Mouse (Mus musculus): ENCODE data around the gene Col23a1. TPM values are rescaled to one million over a fixed set of nuclear protein-coding genes. Genes with fewer than 3 reads are reported as not detected.
"Not testable (repeated sequence)": the region's sequence is repeated elsewhere in the genome, so short reads cannot be mapped to it uniquely, and the experiment has no call there.

Col23a1 gene
- total RNA-seq, 2 experiments from 2014 or later, result 9.0 to 9.9 TPM

GRCm38 (mm10) chr11:51584431-51585248 lies 294.9 kb downstream of the Col23a1 start, which contains the start of gene Phykpl:
Gene Phykpl (plus strand): TSS chr11:51584757.
- DNase-seq (ENCODE audit: low spot score in 2 of 2), result peak; percentile 92 to 94

- DNase-seq (ENCODE audit: low spot score in 2 of 2), result no peak
These were observed 296.0 kb downstream of the Col23a1 start for GRCm38 (mm10) chr11:51585608-51586252.

GRCm38 (mm10) chr11:51586411-51586810 lies 296.7 kb downstream of the Col23a1 start:
- DNase-seq (ENCODE audit: low spot score in 2 of 2), result no peak

- no peak for DNase-seq (ENCODE audit: low spot score in 2 of 2)
These were observed 297.3 kb downstream of the Col23a1 start for GRCm38 (mm10) chr11:51587059-51587458.

GRCm38 (mm10) chr11:51588833-51589232 lies 299.1 kb downstream of the Col23a1 start:
- DNase-seq (ENCODE audit: low spot score in 2 of 2), result no peak

- DNase-seq (ENCODE audit: low spot score in 2 of 2), result no peak
These were observed 300.3 kb downstream of the Col23a1 start for GRCm38 (mm10) chr11:51590002-51590401.

GRCm38 (mm10) chr11:51591168-51591567 lies 301.4 kb downstream of the Col23a1 start:
- DNase-seq (ENCODE audit: low spot score in 2 of 2), result no peak

- no peak for DNase-seq (ENCODE audit: low spot score in 2 of 2)
These were observed 302.2 kb downstream of the Col23a1 start for GRCm38 (mm10) chr11:51591915-51592314.

- no peak for DNase-seq (ENCODE audit: low spot score in 2 of 2)
These were observed 303.6 kb downstream of the Col23a1 start for GRCm38 (mm10) chr11:51593368-51593767.

GRCm38 (mm10) chr11:51593849-51594248 lies 304.1 kb downstream of the Col23a1 start:
- DNase-seq (ENCODE audit: low spot score in 2 of 2), result no peak

GRCm38 (mm10) chr11:51594715-51595350 lies 305.1 kb downstream of the Col23a1 start:
- DNase-seq (ENCODE audit: low spot score in 2 of 2), result no peak

GRCm38 (mm10) chr11:51595459-51596083 lies 305.9 kb downstream of the Col23a1 start:
- DNase-seq (ENCODE audit: low spot score in 2 of 2), result no peak

GRCm38 (mm10) chr11:51597553-51597952 lies 307.8 kb downstream of the Col23a1 start:
- no peak for DNase-seq (ENCODE audit: low spot score in 2 of 2)

GRCm38 (mm10) chr11:51602253-51602652 lies 312.5 kb downstream of the Col23a1 start:
- DNase-seq (ENCODE audit: low spot score in 2 of 2), result no peak

GRCm38 (mm10) chr11:51605602-51606446 lies 316.1 kb downstream of the Col23a1 start:
- peak; percentile 76 to 84 for DNase-seq (ENCODE audit: low spot score in 2 of 2)

- peak; percentile 98 for DNase-seq (ENCODE audit: low spot score in 2 of 2)
These were observed 316.9 kb downstream of the Col23a1 start, which contains the start of gene Hnrnpab for GRCm38 (mm10) chr11:51606447-51607095. Gene Hnrnpab (minus strand): TSS chr11:51606847.

- DNase-seq (ENCODE audit: low spot score in 2 of 2), result no peak
These were observed 317.5 kb downstream of the Col23a1 start for GRCm38 (mm10) chr11:51607096-51607738.

GRCm38 (mm10) chr11:51609266-51609909 lies 319.7 kb downstream of the Col23a1 start:
- no peak for DNase-seq (ENCODE audit: low spot score in 2 of 2)

GRCm38 (mm10) chr11:51609940-51610339 lies 320.2 kb downstream of the Col23a1 start:
- DNase-seq (ENCODE audit: low spot score in 2 of 2), result not testable (repeated sequence)

Data from layer of hippocampus, postnatal 10 days (tissue).